Mouse (Mus musculus): ENCODE data around the gene Gtf3c2.

GRCm38 (mm10) chr5:31201042-31201741 lies 21.2 kb upstream of the Gtf3c2 start:
- TF ChIP-seq MAX (IDR thresholded peaks at IDR 0.05) (no peak), MYOD1 (IDR thresholded peaks at IDR 0.05; ENCODE audit: control insufficient read depth, insufficient read length, low read depth) (no peak), MYOG (IDR thresholded peaks at IDR 0.05; ENCODE audit: control insufficient read depth, extremely low read depth, insufficient read length) (no peak), CTCF (IDR thresholded peaks at IDR 0.05; ENCODE audit: control insufficient read depth, insufficient read depth, insufficient read length) (no peak), FOSL1 (IDR thresholded peaks at IDR 0.05; ENCODE audit: insufficient read depth, low read length, poor library complexity, severe bottlenecking) (no peak), USF1 (IDR thresholded peaks at IDR 0.05; ENCODE audit: low read depth) (no peak), CEBPB (IDR thresholded peaks at IDR 0.05; ENCODE audit: low read depth) (no peak)
